Mouse (Mus musculus): ENCODE measurements around the gene Cep83.

- TF ChIP-seq GATA1 (IDR thresholded peaks at IDR 0.05; ENCODE audit: low read length) (no peak), TAL1 (IDR thresholded peaks at IDR 0.05; ENCODE audit: low read length) (no peak)
Measured at GRCm38 (mm10) chr10:94807323-94807722, 118.9 kb downstream of the Cep83 start.

All from erythroblast, embryonic 14.5 days (primary cell).